Mouse (Mus musculus) neural tube, embryonic 11.5 days (tissue): ENCODE results near the gene Olfr16. TPM values are rescaled to one million over a fixed set of nuclear protein-coding genes. Genes with fewer than 3 reads are reported as not detected.

Experiments
- ATAC-seq: fragments of 200-750 bp; cut with Nextera tagmentation; 2 replicates; pipeline ENCODE4 v1.8.0; 2017; ENCODE audit warnings: moderate number of reproducible peaks, mild to moderate bottlenecking, moderate TSS enrichment, moderate library complexity; ENCODE audit not compliant: insufficient read depth, low FRiP score, low TSS enrichment
- DNase-seq: peaks from one replicate; pipeline ENCODE4 v3.0.0-alpha.2; 2015; ENCODE audit warnings: low spot score
- H3K27ac ChIP-seq: fragments of 300-500 bp; sonication (generic); 2 replicates; pipeline ENCODE4 v1.5.1; 2014; ENCODE audit warnings: low read depth, mild to moderate bottlenecking, low read length
- H3K27me3 ChIP-seq: fragments of 300-500 bp; sonication (generic); 2 replicates; pipeline ENCODE4 v1.6.1; 2014; ENCODE audit warnings: mild to moderate bottlenecking, low read length, mixed read lengths; ENCODE audit not compliant: control insufficient read depth, insufficient read depth
- H3K36me3 ChIP-seq: fragments of 300-500 bp; sonication (generic); 2 replicates; pipeline ENCODE4 v1.6.1; 2014; ENCODE audit warnings: mild to moderate bottlenecking, low read length, moderate library complexity, mixed read lengths; ENCODE audit not compliant: control insufficient read depth, insufficient read depth
- H3K4me1 ChIP-seq: fragments of 300-500 bp; sonication (generic); 2 replicates; pipeline ENCODE4 v1.6.1; 2014; ENCODE audit warnings: low read length, mixed read lengths; ENCODE audit not compliant: control insufficient read depth, insufficient read depth
- H3K4me2 ChIP-seq: fragments of 300-500 bp; sonication (generic); 2 replicates; pipeline ENCODE4 v1.6.1; 2014; ENCODE audit warnings: low read depth, mild to moderate bottlenecking, moderate library complexity
- H3K4me3 ChIP-seq: fragments of 300-500 bp; sonication (generic); 2 replicates; pipeline ENCODE4 v1.5.1; 2014; ENCODE audit warnings: low read depth, low read length
- H3K9ac ChIP-seq: fragments of 300-500 bp; sonication (generic); 2 replicates; pipeline ENCODE4 v1.6.1; 2014; ENCODE audit warnings: mild to moderate bottlenecking, low read length
- H3K9me3 ChIP-seq: fragments of 300-500 bp; sonication (generic); 2 replicates; pipeline ENCODE4 v1.6.1; 2016; ENCODE audit warnings: low read length; ENCODE audit not compliant: control insufficient read depth
- WGBS: fragments of 180-500 bp; shearing (Covaris S2); extraction: QIAGEN DNeasy Blood & Tissue Kit; methylation state at CpG from one replicate; pipeline ENCODE4 v1.1.7; 2014; 5-methylcytosine and 5-hydroxymethylcytosine counted together
- polyA plus RNA-seq: library from polyadenylated mRNA; unstranded; fragments of >200 nt; fragmentation: Nextera tagmentation; extraction: Ambion mirVana; gene quantifications from 2 replicates; pipeline ENCODE4 v1.2.1, GENCODE M21; 2014

Olfr16 gene
- polyA plus RNA-seq, result not detected in 2 replicates

GRCm38 (mm10) chr1:172950160-172950559 is at the start of gene Olfr16:
TSS of gene Olfr16 (plus strand) at chr1:172950409.
- H3K27ac ChIP-seq, result no peak within 1 kb of the TSS
- no peak for DNase-seq
- no peaks in the 10 kb centered on the region for H3K4me1 ChIP-seq
- 46% methylated on average over 1 of the region's 1 CpGs for WGBS
- H3K4me2 ChIP-seq, result no peak within 1 kb of the TSS
- H3K9me3 ChIP-seq, result no peaks in the 10 kb centered on the region
- ATAC-seq, result no peak
- H3K36me3 ChIP-seq, result no peaks in the 10 kb centered on the region
- no peak within 1 kb of the TSS for H3K4me3 ChIP-seq
- H3K27me3 ChIP-seq, result no peaks in the 10 kb centered on the region
- no peak within 1 kb of the TSS for H3K9ac ChIP-seq

DNA sequence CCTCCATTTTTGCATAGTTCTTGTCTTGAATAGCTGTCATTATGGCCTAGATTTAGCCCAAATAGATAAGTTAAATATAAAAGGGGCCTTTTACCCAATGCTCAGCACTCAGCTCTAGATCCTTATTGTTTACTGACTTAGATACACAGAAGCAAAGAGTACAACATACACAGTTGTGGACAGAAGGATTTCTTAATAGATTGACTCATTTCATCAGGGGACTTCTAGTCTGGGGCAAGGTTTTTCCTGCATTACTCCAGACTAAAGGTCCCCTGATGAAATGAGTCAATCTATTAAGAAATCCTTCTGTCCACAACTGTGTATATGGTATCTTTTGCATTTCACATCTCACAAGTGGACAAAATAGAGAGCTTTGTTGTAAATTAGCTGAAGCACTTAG is 46.9 kb upstream of the Olfr16 start:
- no peaks in the 10 kb centered on the region for H3K4me1 ChIP-seq
- no peaks in the 10 kb centered on the region for H3K9me3 ChIP-seq
- no peak overlapping the region for H3K9ac ChIP-seq
- no peaks in the 10 kb centered on the region for H3K36me3 ChIP-seq
- no peak overlapping the region for H3K4me2 ChIP-seq
- H3K27ac ChIP-seq, result no peak overlapping the region
- H3K27me3 ChIP-seq, result no peaks in the 10 kb centered on the region
- ATAC-seq (no peak), DNase-seq (no peak)
- H3K4me3 ChIP-seq, result no peak overlapping the region

- ATAC-seq, result no peak
These were observed 33.1 kb upstream of the Olfr16 start for GRCm38 (mm10) chr1:172917115-172917514.

GRCm38 (mm10) chr1:172918450-172918849 is 31.8 kb upstream of the Olfr16 start:
- Histone ChIP-seq H3K4me2 (no peak overlapping the region), H3K9ac (no peak overlapping the region), H3K9me3 (no peaks in the 10 kb centered on the region), H3K27me3 (no peaks in the 10 kb centered on the region), H3K4me3 (no peak overlapping the region), H3K36me3 (no peaks in the 10 kb centered on the region), H3K27ac (no peak overlapping the region), H3K4me1 (no peaks in the 10 kb centered on the region)
- WGBS, result 90% methylated on average over 2 of the region's 2 CpGs
- DNase-seq, result no peak
- no peak for ATAC-seq

More at GRCm38 (mm10) chr1:172917115-172917514, 33.1 kb upstream of the Olfr16 start:
- Histone ChIP-seq H3K4me1 (no peaks in the 10 kb centered on the region), H3K4me2 (no peak overlapping the region), H3K9ac (no peak overlapping the region), H3K27ac (no peak overlapping the region), H3K4me3 (no peak overlapping the region), H3K27me3 (no peaks in the 10 kb centered on the region), H3K36me3 (no peaks in the 10 kb centered on the region), H3K9me3 (no peaks in the 10 kb centered on the region)
- DNase-seq, result no peak
- 91% methylated on average over 1 of the region's 1 CpGs for WGBS

DNA sequence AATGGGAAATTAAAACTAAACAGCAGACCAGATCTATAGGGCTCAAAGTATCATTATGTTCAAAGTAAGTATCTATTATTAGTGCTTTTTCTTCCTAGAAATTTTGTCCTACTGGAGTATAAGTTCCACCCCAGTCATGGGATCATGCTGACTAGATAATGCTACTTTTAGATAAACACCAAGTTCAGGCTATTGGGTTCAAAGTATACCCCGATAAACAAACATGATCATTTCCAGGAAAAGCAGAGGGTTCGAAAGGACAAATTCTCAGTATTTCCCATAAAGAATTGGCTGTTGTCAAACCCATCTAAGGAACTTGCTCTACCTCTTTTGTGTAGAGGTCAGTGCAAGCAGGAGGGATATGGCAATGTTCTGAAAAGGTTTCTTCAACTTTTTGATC is 18.0 kb upstream of the Olfr16 start:
- Histone ChIP-seq H3K36me3 (no peaks in the 10 kb centered on the region), H3K4me2 (no peak overlapping the region), H3K4me3 (no peak overlapping the region), H3K9ac (no peak overlapping the region), H3K9me3 (no peaks in the 10 kb centered on the region), H3K27me3 (no peaks in the 10 kb centered on the region), H3K4me1 (no peaks in the 10 kb centered on the region), H3K27ac (no peak overlapping the region)
- DNase-seq (no peak), ATAC-seq (no peak)
- WGBS, result 91% methylated on average over 2 of the region's 2 CpGs

DNA sequence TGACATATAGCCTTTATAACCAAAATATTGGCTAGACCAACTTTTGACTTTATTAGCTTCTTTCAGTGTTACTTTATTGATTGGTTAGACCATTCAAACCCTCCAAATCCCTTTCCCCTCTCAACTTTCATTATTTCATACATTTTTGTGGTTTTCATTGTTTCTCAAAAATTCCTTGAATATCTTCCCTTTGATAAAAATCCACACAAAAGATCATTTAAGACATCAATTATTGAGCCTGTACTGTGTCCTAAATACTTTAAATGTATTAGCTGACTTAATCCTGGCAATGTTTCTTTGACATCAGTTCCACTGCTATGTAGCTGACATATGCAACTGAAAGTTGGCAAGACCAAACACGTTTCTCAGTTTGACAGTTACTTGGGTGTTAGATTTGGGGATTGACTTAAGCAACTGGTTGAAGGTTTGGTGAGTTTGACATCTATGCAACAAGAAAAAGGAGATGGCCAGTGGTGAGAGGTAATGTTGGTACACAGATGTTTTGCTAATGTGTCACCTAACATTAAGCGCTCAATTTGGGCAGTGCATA is 1.0 kb downstream of the Olfr16 start:
- H3K4me1 ChIP-seq, result no peaks in the 10 kb centered on the region
- no peak overlapping the region for H3K27ac ChIP-seq
- H3K27me3 ChIP-seq, result no peaks in the 10 kb centered on the region
- 84% methylated on average over 2 of the region's 2 CpGs for WGBS
- no peak overlapping the region for H3K4me2 ChIP-seq
- no peaks in the 10 kb centered on the region for H3K9me3 ChIP-seq
- no peaks in the 10 kb centered on the region for H3K36me3 ChIP-seq
- DNase-seq (no peak), ATAC-seq (no peak)
- H3K4me3 ChIP-seq, result no peak overlapping the region
- H3K9ac ChIP-seq, result no peak overlapping the region

GRCm38 (mm10) chr1:172955376-172955775 is 5.2 kb downstream of the Olfr16 start:
- H3K4me1 ChIP-seq, result no peaks in the 10 kb centered on the region
- H3K36me3 ChIP-seq, result no peaks in the 10 kb centered on the region
- no peaks in the 10 kb centered on the region for H3K27me3 ChIP-seq
- ATAC-seq, result no peak
- WGBS, result 58% methylated on average over 4 of the region's 4 CpGs
- no peaks in the 10 kb centered on the region for H3K9me3 ChIP-seq
- H3K27ac ChIP-seq, result no peak overlapping the region
- no peak overlapping the region for H3K4me2 ChIP-seq
- no peak overlapping the region for H3K4me3 ChIP-seq
- no peak overlapping the region for H3K9ac ChIP-seq
- DNase-seq, result no peak

- Histone ChIP-seq H3K27ac (no peak overlapping the region), H3K9ac (no peak overlapping the region), H3K4me2 (no peak overlapping the region), H3K4me1 (no peaks in the 10 kb centered on the region), H3K4me3 (no peak overlapping the region), H3K36me3 (no peaks in the 10 kb centered on the region), H3K9me3 (no peaks in the 10 kb centered on the region), H3K27me3 (no peaks in the 10 kb centered on the region)
- WGBS, result 67% methylated on average over 1 of the region's 1 CpGs
- no peak for DNase-seq
- no peak for ATAC-seq
These were observed 10.2 kb downstream of the Olfr16 start for GRCm38 (mm10) chr1:172960452-172960851.

GRCm38 (mm10) chr1:172989794-172990634 is 39.8 kb downstream of the Olfr16 start:
- Histone ChIP-seq H3K4me1 (no peaks in the 10 kb centered on the region), H3K27ac (no peak overlapping the region), H3K27me3 (no peaks in the 10 kb centered on the region), H3K9ac (no peak overlapping the region), H3K4me2 (no peak overlapping the region), H3K9me3 (no peaks in the 10 kb centered on the region), H3K36me3 (no peaks in the 10 kb centered on the region), H3K4me3 (no peak overlapping the region)
- 77% methylated on average over 12 of the region's 12 CpGs for WGBS
- ATAC-seq, result no peak
- DNase-seq, result no peak
